In genomic region chr3:103850644-103851363, GRCm38 (mm10) we compare ENCODE assay signal across 14 mouse cellular contexts. TPM values are rescaled to one million over a fixed set of nuclear protein-coding genes. Genes with fewer than 3 reads are reported as not detected.
A peak's percentile ranks its signal among the peaks of the same experiment; 100 is the strongest.
DNase-seq lines count a peak whose midpoint lies in the region; ATAC-seq and TF ChIP-seq lines count a peak whose summit lies in the region.
"Had no signal": no experiment of that assay in that cellular context is flagged by ENCODE, and none has a peak within 500 bp of the region (broad histone marks: within the 10 kb centered on the region; RNA-seq: fewer than 3 reads in every experiment).

No protein-coding gene starts in this region.

- DNase-seq in kidney, adult 2 months, result peak; percentile 74
- no peak for DNase-seq in kidney, postnatal 4 days
- no peak for DNase-seq in testis, postnatal 10 days (ENCODE audit: low spot score)
- DNase-seq in hindbrain, embryonic 10.5 days (ENCODE audit: low spot score), result no peak
- DNase-seq in urinary bladder, adult 2 months (ENCODE audit: low spot score), result no peak
- DNase-seq: lung, embryonic 14.5 days; spleen, adult 18-20 months had no signal

- H3K4me3 ChIP-seq in kidney, adult 2 months (ENCODE audit: insufficient read depth, low read depth, low read length), result no peak overlapping the region
- no peak overlapping the region for H3K4me3 ChIP-seq in hindbrain, embryonic 10.5 days
- H3K4me3 ChIP-seq: hindbrain, embryonic 15.5 days; limb, embryonic 12.5 days had no signal

- no peaks in the 10 kb centered on the region for H3K36me3 ChIP-seq in kidney, adult 2 months (ENCODE audit: control insufficient read depth, insufficient read depth, low read length)
- no peaks in the 10 kb centered on the region for H3K36me3 ChIP-seq in hindbrain, embryonic 10.5 days
- H3K36me3 ChIP-seq: hindbrain, embryonic 15.5 days; limb, embryonic 12.5 days had no signal

- peak; percentile 92 for ATAC-seq in cerebellum, adult (ENCODE audit: insufficient number of reproducible peaks, low FRiP score, low TSS enrichment)
- peak; percentile 41 for ATAC-seq in inflammation-experienced regulatory T-cells, adult 6 months
- peak; percentile 40; the same call in 1 of the 2 replicates for ATAC-seq in megakaryocyte progenitor cell, adult 5-6 weeks (replicated peaks; ENCODE audit: poor library complexity)
- ATAC-seq: midbrain, embryonic 16.5 days had no signal

- no peaks in the 10 kb centered on the region for H3K9me3 ChIP-seq in hindbrain, embryonic 10.5 days
- H3K9me3 ChIP-seq: hindbrain, embryonic 15.5 days; limb, embryonic 12.5 days had no signal

- 67% methylated on average over 9 of the region's 9 CpGs for WGBS in kidney, adult 2 months
- WGBS in hindbrain, embryonic 10.5 days, result 84% methylated on average over 9 of the region's 9 CpGs

- no peak for TF ChIP-seq POLR2A in kidney, adult 2 months (IDR thresholded peaks at IDR 0.05; ENCODE audit: low read depth, low read length)

- H3K27ac ChIP-seq in kidney, adult 2 months (ENCODE audit: insufficient read depth, low read depth, low read length), result peak overlapping the region; percentile 82; the same call in 1 of the 2 replicates
- H3K27ac ChIP-seq in hindbrain, embryonic 10.5 days, result no peak overlapping the region
- H3K27ac ChIP-seq: hindbrain, embryonic 15.5 days; limb, embryonic 12.5 days had no signal

- H3K27me3 ChIP-seq in kidney, adult 2 months (replicated peaks; ENCODE audit: control insufficient read depth, insufficient read depth, low read length), result no peaks in the 10 kb centered on the region
- no peaks in the 10 kb centered on the region for H3K27me3 ChIP-seq in hindbrain, embryonic 10.5 days (ENCODE audit: insufficient read depth, poor library complexity, severe bottlenecking)
- H3K27me3 ChIP-seq: hindbrain, embryonic 15.5 days; limb, embryonic 12.5 days had no signal

- no peaks in the 10 kb centered on the region for H3K4me1 ChIP-seq in kidney, adult 2 months (ENCODE audit: control insufficient read depth, insufficient read depth, low read length)
- no peaks in the 10 kb centered on the region for H3K4me1 ChIP-seq in hindbrain, embryonic 10.5 days (replicated peaks)
- H3K4me1 ChIP-seq: hindbrain, embryonic 15.5 days; limb, embryonic 12.5 days had no signal

- TF ChIP-seq CTCF in kidney, adult 2 months (conservative IDR thresholded peaks at IDR 0.05; ENCODE audit: insufficient read depth, insufficient read length, low read depth, low read length), result no peak

RNA-seq across cellular contexts. Expression of gene Ptpn22, which starts 8.8 kb away (rescaled TPM):
- polyA plus RNA-seq in kidney, adult 2 months (2012; rRNA removed), result 1.8 and 2.3 TPM in 2 replicates
- polyA plus RNA-seq in inflammation-experienced regulatory T-cells, adult 6 months (2017; shearing (Covaris generic)), result 100 to 1,000 TPM; 410 to 567 (median 415) TPM
- 78.1 and 81.2 TPM in 2 replicates for total RNA-seq in megakaryocyte progenitor cell, adult 5-6 weeks (2015)
- 45.3 and 57.6 TPM in 2 replicates for total RNA-seq in megakaryocyte progenitor cell, adult 5-6 weeks (2017)
- polyA plus RNA-seq in hindbrain, embryonic 10.5 days (2016; fragmentation: Nextera tagmentation; extraction: Ambion mirVana), result 0.20 and 0.24 TPM in 2 replicates
- polyA plus RNA-seq in urinary bladder, adult 2 months (2012; rRNA removed), result 1.6 and 1.7 TPM in 2 replicates

RNA-seq across cellular contexts. Expression of gene Bcl2l15, which starts 18.4 kb away (rescaled TPM):
- 0.17 TPM in 1 of 2 replicates, not detected in the other for polyA plus RNA-seq in kidney, adult 2 months (2012; rRNA removed)
- 1 to 10 TPM in 2 of 3 experiments, under 1 TPM in 1; 0.93 to 9.9 (median 6.3) TPM for polyA plus RNA-seq in inflammation-experienced regulatory T-cells, adult 6 months (2017; shearing (Covaris generic))
- total RNA-seq in megakaryocyte progenitor cell, adult 5-6 weeks (2015), result 0.51 and 1.9 TPM in 2 replicates
- total RNA-seq in megakaryocyte progenitor cell, adult 5-6 weeks (2017), result 0.20 and 1.9 TPM in 2 replicates
- polyA plus RNA-seq in hindbrain, embryonic 10.5 days (2016; fragmentation: Nextera tagmentation; extraction: Ambion mirVana), result 0.21 TPM in 1 of 2 replicates, not detected in the other
- polyA plus RNA-seq in urinary bladder, adult 2 months (2012; rRNA removed), result 0.18 and 0.19 TPM in 2 replicates
- total RNA-seq: heart, adult 8-10 months had no signal
- polyA plus RNA-seq: limb, embryonic 12.5 days; lung, embryonic 14.5 days had no signal

RNA-seq across cellular contexts. Expression of gene Gm43064, which starts 41.4 kb away (rescaled TPM):
- polyA plus RNA-seq in kidney, adult 2 months (2012; rRNA removed), result 0.14 TPM in 2 replicates
- under 1 TPM in 2 of 3 experiments, not detected in 1; 0.13 to 0.78 TPM for polyA plus RNA-seq in inflammation-experienced regulatory T-cells, adult 6 months (2017; shearing (Covaris generic))
- total RNA-seq in megakaryocyte progenitor cell, adult 5-6 weeks (2015), result 0.64 TPM in 1 of 2 replicates, not detected in the other
- not detected in 2 replicates for total RNA-seq in megakaryocyte progenitor cell, adult 5-6 weeks (2017)
- 0.10 and 0.27 TPM in 2 replicates for polyA plus RNA-seq in hindbrain, embryonic 10.5 days (2016; fragmentation: Nextera tagmentation; extraction: Ambion mirVana)
- polyA plus RNA-seq in urinary bladder, adult 2 months (2012; rRNA removed), result 0.06 and 0.34 TPM in 2 replicates
- total RNA-seq: heart, adult 8-10 months had no signal

RNA-seq across cellular contexts. Expression of gene Ap4b1, which starts 41.5 kb away (rescaled TPM):
- 13.8 and 15.7 TPM in 2 replicates for polyA plus RNA-seq in kidney, adult 2 months (2012; rRNA removed)
- polyA plus RNA-seq in inflammation-experienced regulatory T-cells, adult 6 months (2017; shearing (Covaris generic)), result 10 to 100 TPM; 16.5 to 21.5 (median 16.7) TPM
- 17.5 and 18.1 TPM in 2 replicates for total RNA-seq in megakaryocyte progenitor cell, adult 5-6 weeks (2015)
- 17.9 and 20.7 TPM in 2 replicates for total RNA-seq in megakaryocyte progenitor cell, adult 5-6 weeks (2017)
- 21.7 and 22.1 TPM in 2 replicates for polyA plus RNA-seq in hindbrain, embryonic 10.5 days (2016; fragmentation: Nextera tagmentation; extraction: Ambion mirVana)
- polyA plus RNA-seq in urinary bladder, adult 2 months (2012; rRNA removed), result 20.5 and 22.3 TPM in 2 replicates

RNA-seq across cellular contexts. Expression of gene Dclre1b, which starts 41.6 kb away (rescaled TPM):
- polyA plus RNA-seq in kidney, adult 2 months (2012; rRNA removed), result 8.9 and 12.5 TPM in 2 replicates
- 10 to 100 TPM; 16.5 to 23.8 (median 17.7) TPM for polyA plus RNA-seq in inflammation-experienced regulatory T-cells, adult 6 months (2017; shearing (Covaris generic))
- total RNA-seq in megakaryocyte progenitor cell, adult 5-6 weeks (2015), result 21.4 and 23.9 TPM in 2 replicates
- total RNA-seq in megakaryocyte progenitor cell, adult 5-6 weeks (2017), result 15.4 and 18.5 TPM in 2 replicates
- polyA plus RNA-seq in hindbrain, embryonic 10.5 days (2016; fragmentation: Nextera tagmentation; extraction: Ambion mirVana), result 29.3 and 40.6 TPM in 2 replicates
- 7.5 and 8.1 TPM in 2 replicates for polyA plus RNA-seq in urinary bladder, adult 2 months (2012; rRNA removed)

Comparison
In these comparisons a context has a peak if more than half of its experiments do, and no peak if none do; other contexts are left out.
1. ATAC-seq: peak in every context shown above with its lines; median percentile 92 in cerebellum, adult; 41 in inflammation-experienced regulatory T-cells, adult 6 months; 40 in megakaryocyte progenitor cell, adult 5-6 weeks.
2. RNA of gene Ptpn22, which starts 8.8 kb away (polyA plus RNA-seq): 410 to 567 TPM in inflammation-experienced regulatory T-cells, adult 6 months; 1.8 to 2.3 TPM in kidney, adult 2 months, 1.6 to 1.7 TPM in urinary bladder, adult 2 months and 0.20 to 0.24 TPM in hindbrain, embryonic 10.5 days; every median in the first group is over 100 times any median in the second.